Mouse (Mus musculus): ENCODE results near the gene Foxk2. TPM values are rescaled to one million over a fixed set of nuclear protein-coding genes. Genes with fewer than 3 reads are reported as not detected.
"Not testable (repeated sequence)": the region's sequence is repeated elsewhere in the genome, so short reads cannot be mapped to it uniquely, and the experiment has no call there.

Gene Foxk2
- polyA plus RNA-seq, 1 experiment from 2014 or later, result 7.2 TPM

GRCm38 (mm10) chr11:121342423-121342822, 82.6 kb downstream of the Foxk2 start:
- not testable (repeated sequence) for ATAC-seq (ENCODE audit: insufficient number of reproducible peaks, low FRiP score, low TSS enrichment, low read depth); H3K9me3 ChIP-seq; H3K9ac ChIP-seq; H3K4me3 ChIP-seq; H3K27ac ChIP-seq; H3K27me3 ChIP-seq; H3K4me2 ChIP-seq; H3K4me1 ChIP-seq
- 63% methylated on average over 1 of the region's 1 CpGs for WGBS
- peaks cover 43% of the 10 kb centered on the region for H3K36me3 ChIP-seq

GRCm38 (mm10) chr11:121347036-121347435, 87.2 kb downstream of the Foxk2 start:
- Histone ChIP-seq H3K4me2 (no peak overlapping the region), H3K36me3 (peaks cover 38% of the 10 kb centered on the region), H3K4me3 (no peak overlapping the region), H3K27me3 (no peaks in the 10 kb centered on the region), H3K9me3 (no peaks in the 10 kb centered on the region), H3K9ac (no peak overlapping the region), H3K4me1 (no peaks in the 10 kb centered on the region), H3K27ac (no peak overlapping the region)
- WGBS, result 89% methylated on average over 2 of the region's 2 CpGs
- no peak for ATAC-seq (ENCODE audit: insufficient number of reproducible peaks, low FRiP score, low TSS enrichment, low read depth)

DNA sequence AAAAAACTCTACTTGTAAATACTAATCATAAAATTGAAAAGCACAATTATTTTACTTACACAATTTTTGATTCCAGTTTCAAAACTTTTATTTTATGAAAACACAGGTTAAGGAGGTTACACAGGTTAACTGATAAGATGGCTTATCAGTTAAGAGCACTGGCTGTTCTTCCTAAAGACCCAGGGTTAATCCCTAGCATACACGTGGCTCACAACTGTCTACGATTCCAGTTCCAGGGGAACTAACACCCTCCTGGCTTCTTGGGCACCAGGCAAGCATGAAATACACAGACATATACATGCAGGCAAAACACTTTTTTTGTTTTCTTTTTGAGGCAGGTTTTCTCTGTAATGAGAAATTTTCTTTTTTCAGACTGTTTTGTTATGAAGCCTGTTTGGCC, 88.4 kb downstream of the Foxk2 start:
- WGBS, result 93% methylated on average over 2 of the region's 2 CpGs
- H3K9ac ChIP-seq, result no peak overlapping the region
- no peak for ATAC-seq (ENCODE audit: insufficient number of reproducible peaks, low FRiP score, low TSS enrichment, low read depth)
- H3K27ac ChIP-seq, result no peak overlapping the region
- H3K4me3 ChIP-seq, result no peak overlapping the region
- H3K4me2 ChIP-seq, result no peak overlapping the region
- H3K4me1 ChIP-seq, result peaks cover 9% of the 10 kb centered on the region
- peaks cover 38% of the 10 kb centered on the region for H3K36me3 ChIP-seq
- H3K27me3 ChIP-seq, result no peaks in the 10 kb centered on the region
- no peaks in the 10 kb centered on the region for H3K9me3 ChIP-seq

DNA sequence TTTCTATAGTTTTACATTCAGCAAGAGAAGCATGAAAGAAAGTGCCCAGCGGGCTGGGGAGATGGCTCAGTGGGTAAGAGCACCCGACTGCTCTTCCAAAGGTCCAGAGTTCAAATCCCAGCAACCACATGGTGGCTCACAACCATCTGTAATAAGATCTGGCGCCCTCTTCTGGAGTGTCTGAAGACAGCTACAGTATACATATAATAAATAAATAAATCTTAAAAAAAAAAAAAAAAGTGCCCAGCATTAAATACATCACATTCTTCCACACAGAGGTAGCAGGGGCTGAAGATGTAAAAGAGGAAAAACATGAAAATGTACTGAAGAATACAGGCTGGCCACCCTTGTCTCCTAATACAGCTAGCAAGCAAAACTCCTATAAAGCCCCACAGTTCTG, 88.9 kb downstream of the Foxk2 start:
- not testable (repeated sequence) for H3K27me3 ChIP-seq; H3K9me3 ChIP-seq; ATAC-seq (ENCODE audit: insufficient number of reproducible peaks, low FRiP score, low TSS enrichment, low read depth); H3K9ac ChIP-seq; H3K4me3 ChIP-seq; H3K27ac ChIP-seq; H3K4me2 ChIP-seq
- Histone ChIP-seq H3K4me1 (peaks cover 13% of the 10 kb centered on the region), H3K36me3 (peaks cover 34% of the 10 kb centered on the region)
- 84% methylated on average over 3 of the region's 3 CpGs for WGBS

DNA sequence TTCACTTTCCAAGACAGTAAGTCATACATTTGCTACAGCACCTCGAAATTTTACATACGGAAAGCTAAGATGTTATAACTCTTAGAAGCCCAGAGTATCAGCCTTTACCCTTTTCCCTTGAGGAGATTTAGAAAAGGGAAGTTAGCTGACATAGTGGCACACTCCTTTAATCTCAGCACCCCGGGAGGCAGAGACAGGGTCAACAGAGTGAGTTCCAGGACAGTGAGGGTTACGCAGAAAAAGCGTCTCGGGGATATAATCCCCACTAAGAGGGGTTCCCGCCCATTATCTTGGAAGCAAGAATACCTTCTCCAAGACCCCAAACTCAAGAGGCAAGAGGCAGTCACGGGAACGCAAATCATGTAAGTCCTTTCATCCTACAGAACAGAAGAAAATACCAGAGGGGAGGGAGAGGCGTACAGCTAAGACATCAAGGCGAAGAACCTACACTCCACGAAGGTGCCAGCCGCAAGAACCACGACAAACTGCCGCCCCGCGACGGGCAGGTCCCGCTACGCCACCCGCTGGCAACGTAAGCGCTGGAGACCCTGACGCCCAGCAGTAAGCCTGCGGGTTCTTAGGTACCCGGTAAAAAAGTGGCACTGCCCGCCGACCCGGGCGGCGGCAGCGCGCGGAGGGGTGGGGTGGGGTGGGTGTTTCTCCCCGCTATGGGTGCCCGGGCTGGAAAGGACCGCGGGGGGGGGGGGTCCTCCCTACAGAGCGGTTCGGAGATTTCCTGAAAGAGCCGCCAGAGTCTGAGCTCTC, 93.7 kb downstream of the Foxk2 start:
- Histone ChIP-seq H3K9ac (peak overlapping the region; percentile 95), H3K4me1 (peaks cover 20% of the 10 kb centered on the region), H3K9me3 (no peaks in the 10 kb centered on the region), H3K4me2 (peak overlapping the region; percentile 71), H3K4me3 (peak overlapping the region; percentile 96), H3K27ac (peak overlapping the region; percentile 93), H3K27me3 (no peaks in the 10 kb centered on the region), H3K36me3 (0 out of 2 replicates have a peak, but pooled peaks cover 12% of the 10 kb centered on the region)
- 3% methylated on average over 41 of the region's 41 CpGs for WGBS
- ATAC-seq (ENCODE audit: insufficient number of reproducible peaks, low FRiP score, low TSS enrichment, low read depth), result no peak; the same call in 1 of the 2 replicates

DNA sequence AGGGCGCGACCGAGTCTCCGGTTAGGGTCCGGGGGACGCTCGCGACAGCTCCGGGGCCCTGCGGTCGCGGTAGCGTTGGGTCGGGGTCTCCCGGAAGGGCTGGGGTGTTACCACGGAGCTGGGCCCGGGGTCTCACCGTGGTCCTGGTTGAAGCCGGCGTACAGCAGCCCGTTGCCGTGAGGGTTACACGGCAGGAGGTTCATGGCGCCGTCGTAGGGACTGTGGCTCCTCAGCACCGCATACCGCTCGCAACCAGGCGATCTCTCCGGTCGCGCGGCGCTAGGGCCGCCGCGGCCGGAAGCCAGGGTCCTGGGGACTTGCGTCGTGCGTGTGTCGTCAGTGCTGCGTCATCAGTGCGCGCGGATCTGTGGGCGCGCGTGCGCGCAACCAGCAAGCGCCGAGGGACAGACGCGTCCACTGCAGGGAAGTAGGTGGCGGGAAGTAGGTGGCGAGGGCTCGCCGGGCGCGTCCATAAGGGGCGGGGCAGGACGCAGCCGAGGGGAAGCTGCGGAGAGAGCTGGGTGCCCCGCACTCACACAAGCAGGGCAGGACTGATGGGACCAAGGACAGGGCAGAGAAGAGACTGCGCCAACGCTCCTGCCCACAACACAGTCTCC, 94.4 kb downstream of the Foxk2 start, which contains the start of gene Wdr45b:
Wdr45b (minus strand) TSS at position 355 of the 617 bp plus-strand sequence.
- H3K4me1 ChIP-seq, result peaks cover 20% of the 10 kb centered on the region
- H3K4me3 ChIP-seq, result peak within 1 kb of the TSS; percentile 96
- peak within 1 kb of the TSS; percentile 71 for H3K4me2 ChIP-seq
- H3K27ac ChIP-seq, result peak within 1 kb of the TSS; percentile 93
- H3K36me3 ChIP-seq, result 0 out of 2 replicates have a peak, but pooled peaks cover 8% of the 10 kb centered on the region
- ATAC-seq (ENCODE audit: insufficient number of reproducible peaks, low FRiP score, low TSS enrichment, low read depth), result peak; percentile 94
- peak within 1 kb of the TSS; percentile 95 for H3K9ac ChIP-seq
- H3K9me3 ChIP-seq, result no peaks in the 10 kb centered on the region
- under 1% methylated on average over 69 of the region's 69 CpGs for WGBS
- H3K27me3 ChIP-seq, result no peaks in the 10 kb centered on the region

Other genes with a start within 250 kb of the Foxk2 start
- 0.60 and 0.66 TPM in 2 replicates for gene Cd7, start 220.6 kb upstream of the Foxk2 start, polyA plus RNA-seq (2015; fragmentation: Nextera tagmentation; extraction: Ambion mirVana)
- 0.14 TPM in 1 of 2 replicates, not detected in the other for gene Sectm1b, start 196.4 kb upstream of the Foxk2 start, polyA plus RNA-seq (2015; fragmentation: Nextera tagmentation; extraction: Ambion mirVana)
- 0.81 and 1.5 TPM in 2 replicates for gene Sectm1a, start 178.8 kb upstream of the Foxk2 start, polyA plus RNA-seq (2015; fragmentation: Nextera tagmentation; extraction: Ambion mirVana)
- gene Tex19.2, start 141.3 kb upstream of the Foxk2 start, polyA plus RNA-seq (2015; fragmentation: Nextera tagmentation; extraction: Ambion mirVana), result not detected in 2 replicates
- not detected in 2 replicates for gene Tex19.1, start 113.8 kb upstream of the Foxk2 start, polyA plus RNA-seq (2015; fragmentation: Nextera tagmentation; extraction: Ambion mirVana)
- gene Uts2r, start 99.7 kb upstream of the Foxk2 start, polyA plus RNA-seq (2015; fragmentation: Nextera tagmentation; extraction: Ambion mirVana), result 1.1 and 2.4 TPM in 2 replicates
- gene Hexdc, start 55.6 kb upstream of the Foxk2 start, polyA plus RNA-seq (2015; fragmentation: Nextera tagmentation; extraction: Ambion mirVana), result 9.0 and 9.6 TPM in 2 replicates
- 21.5 and 24.8 TPM in 2 replicates for gene Ogfod3, start 55.3 kb upstream of the Foxk2 start, polyA plus RNA-seq (2015; fragmentation: Nextera tagmentation; extraction: Ambion mirVana)
- 43.4 and 44.7 TPM in 2 replicates for gene Cybc1, start 30.7 kb upstream of the Foxk2 start, polyA plus RNA-seq (2015; fragmentation: Nextera tagmentation; extraction: Ambion mirVana)
- gene Narf, start 22.7 kb upstream of the Foxk2 start, polyA plus RNA-seq (2015; fragmentation: Nextera tagmentation; extraction: Ambion mirVana), result 54.9 and 56.7 TPM in 2 replicates
- gene Wdr45b, start 94.5 kb downstream of the Foxk2 start, polyA plus RNA-seq (2015; fragmentation: Nextera tagmentation; extraction: Ambion mirVana), result 92.1 and 99.3 TPM in 2 replicates
- gene Rab40b, start 128.3 kb downstream of the Foxk2 start, polyA plus RNA-seq (2015; fragmentation: Nextera tagmentation; extraction: Ambion mirVana), result 18.6 and 37.5 TPM in 2 replicates
- 7.3 and 8.9 TPM in 2 replicates for gene Fn3krp, start 161.4 kb downstream of the Foxk2 start, polyA plus RNA-seq (2015; fragmentation: Nextera tagmentation; extraction: Ambion mirVana)
- gene Fn3k, start 174.9 kb downstream of the Foxk2 start, polyA plus RNA-seq (2015; fragmentation: Nextera tagmentation; extraction: Ambion mirVana), result 0.58 and 3.1 TPM in 2 replicates
- 51.5 and 51.8 TPM in 2 replicates for gene Tbcd, start 192.0 kb downstream of the Foxk2 start, polyA plus RNA-seq (2015; fragmentation: Nextera tagmentation; extraction: Ambion mirVana)